19 mouse cellular contexts compared by ENCODE assay signal in genomic region chr1:127248433-127248832, GRCm38 (mm10). TPM values are rescaled to one million over a fixed set of nuclear protein-coding genes. Genes with fewer than 3 reads are reported as not detected.
DNase-seq lines count a peak whose midpoint lies in the region; ATAC-seq and TF ChIP-seq lines count a peak whose summit lies in the region.
"Had no signal": no experiment of that assay in that cellular context is flagged by ENCODE, and none has a peak within 500 bp of the region (broad histone marks: within the 10 kb centered on the region; RNA-seq: fewer than 3 reads in every experiment).

No protein-coding gene starts in this region.

- no peaks in the 10 kb centered on the region for H3K27me3 ChIP-seq in embryonic facial prominence, embryonic 14.5 days (replicated peaks; ENCODE audit: control insufficient read depth, insufficient read depth, low read length)
- H3K27me3 ChIP-seq in embryonic facial prominence, embryonic 10.5 days (replicated peaks; ENCODE audit: low read depth, poor library complexity, severe bottlenecking), result no peaks in the 10 kb centered on the region
- no peaks in the 10 kb centered on the region for H3K27me3 ChIP-seq in intestine, postnatal 0 days (replicated peaks; ENCODE audit: control insufficient read depth, insufficient read depth, low read length)
- H3K27me3 ChIP-seq in lung, embryonic 16.5 days (ENCODE audit: control insufficient read depth, insufficient read depth, low read depth, low read length), result no peaks in the 10 kb centered on the region
- no peaks in the 10 kb centered on the region for H3K27me3 ChIP-seq in stomach, embryonic 14.5 days (ENCODE audit: control insufficient read depth, insufficient read depth, low read length)
- H3K27me3 ChIP-seq: limb, embryonic 13.5 days; lung, embryonic 15.5 days; neural tube, embryonic 12.5 days; Patski had no signal

- H3K4me2 ChIP-seq in embryonic facial prominence, embryonic 14.5 days (ENCODE audit: low read depth, low read length), result no peak overlapping the region
- H3K4me2 ChIP-seq in intestine, postnatal 0 days (replicated peaks; ENCODE audit: low read depth), result no peak overlapping the region
- no peak overlapping the region for H3K4me2 ChIP-seq in lung, embryonic 16.5 days (ENCODE audit: low read depth, low read length)
- no peak overlapping the region for H3K4me2 ChIP-seq in stomach, embryonic 14.5 days (replicated peaks; ENCODE audit: low read depth, low read length)
- H3K4me2 ChIP-seq: hindbrain, embryonic 14.5 days; limb, embryonic 13.5 days; lung, embryonic 15.5 days; neural tube, embryonic 12.5 days had no signal

- WGBS in embryonic facial prominence, embryonic 14.5 days, result 53% methylated on average over 1 of the region's 1 CpGs
- WGBS in embryonic facial prominence, embryonic 10.5 days, result 87% methylated on average over 1 of the region's 1 CpGs
- WGBS in intestine, postnatal 0 days, result 9% methylated on average over 1 of the region's 1 CpGs
- 36% methylated on average over 1 of the region's 1 CpGs for WGBS in lung, embryonic 16.5 days
- WGBS in stomach, embryonic 14.5 days, result 38% methylated on average over 1 of the region's 1 CpGs

- ATAC-seq in embryonic facial prominence, embryonic 14.5 days (ENCODE audit: low read depth), result peak; percentile 78; the same call in 1 of the 2 replicates
- ATAC-seq in intestine, postnatal 0 days, result 0 out of 2 replicates have a peak, but pooled peaks have one; percentile 39
- ATAC-seq in lung, embryonic 16.5 days (ENCODE audit: low read depth), result peak; percentile 51; the same call in 1 of the 2 replicates
- ATAC-seq in stomach, embryonic 14.5 days (ENCODE audit: insufficient number of reproducible peaks, insufficient read depth, low FRiP score, low read depth), result peak; percentile 51; the same call in 1 of the 2 replicates
- no peak for ATAC-seq in CD4-positive, CD25-positive, alpha-beta regulatory T cell, adult 4 months
- ATAC-seq: Patski had no signal

- H3K4me3 ChIP-seq in embryonic facial prominence, embryonic 14.5 days (ENCODE audit: low read depth, low read length), result no peak overlapping the region
- no peak overlapping the region for H3K4me3 ChIP-seq in embryonic facial prominence, embryonic 10.5 days
- H3K4me3 ChIP-seq in intestine, postnatal 0 days (ENCODE audit: low read depth, low read length), result no peak overlapping the region
- H3K4me3 ChIP-seq in lung, embryonic 16.5 days (ENCODE audit: low read length), result no peak overlapping the region
- no peak overlapping the region for H3K4me3 ChIP-seq in stomach, embryonic 14.5 days (ENCODE audit: low read depth, low read length)
- H3K4me3 ChIP-seq: layer of hippocampus, adult 2 months; limb, embryonic 13.5 days; lung, embryonic 15.5 days; neural tube, embryonic 12.5 days had no signal

- no peaks in the 10 kb centered on the region for H3K4me1 ChIP-seq in embryonic facial prominence, embryonic 14.5 days (ENCODE audit: control insufficient read depth, insufficient read depth, low read length)
- no peaks in the 10 kb centered on the region for H3K4me1 ChIP-seq in embryonic facial prominence, embryonic 10.5 days
- peaks cover 9% of the 10 kb centered on the region for H3K4me1 ChIP-seq in intestine, postnatal 0 days (replicated peaks; ENCODE audit: control insufficient read depth, insufficient read depth, low read length)
- peaks cover 2% of the 10 kb centered on the region; the same call in 1 of the 2 replicates for H3K4me1 ChIP-seq in lung, embryonic 16.5 days (replicated peaks; ENCODE audit: control insufficient read depth, insufficient read depth, low read length)
- H3K4me1 ChIP-seq in stomach, embryonic 14.5 days (ENCODE audit: control insufficient read depth, insufficient read depth, low read length), result peaks cover 4% of the 10 kb centered on the region; the same call in 1 of the 2 replicates
- H3K4me1 ChIP-seq: neural tube, embryonic 12.5 days had no signal

- TF ChIP-seq CTCF in intestine, postnatal 0 days (IDR thresholded peaks at IDR 0.05; ENCODE audit: low read depth), result no peak

- no peak overlapping the region for H3K9ac ChIP-seq in embryonic facial prominence, embryonic 14.5 days (ENCODE audit: low read depth, low read length)
- H3K9ac ChIP-seq in intestine, postnatal 0 days (ENCODE audit: low read depth, low read length), result no peak overlapping the region
- H3K9ac ChIP-seq in lung, embryonic 16.5 days (ENCODE audit: low read length), result no peak overlapping the region
- H3K9ac ChIP-seq in stomach, embryonic 14.5 days (replicated peaks; ENCODE audit: low read depth, low read length), result no peak overlapping the region
- H3K9ac ChIP-seq: hindbrain, embryonic 14.5 days; limb, embryonic 13.5 days; lung, embryonic 15.5 days; neural tube, embryonic 12.5 days had no signal

- H3K27ac ChIP-seq in embryonic facial prominence, embryonic 14.5 days (replicated peaks; ENCODE audit: low read depth, low read length), result no peak overlapping the region
- no peak overlapping the region for H3K27ac ChIP-seq in embryonic facial prominence, embryonic 10.5 days (replicated peaks)
- no peak overlapping the region for H3K27ac ChIP-seq in intestine, postnatal 0 days (ENCODE audit: low read depth, low read length)
- no peak overlapping the region for H3K27ac ChIP-seq in lung, embryonic 16.5 days (ENCODE audit: low read length)
- no peak overlapping the region for H3K27ac ChIP-seq in stomach, embryonic 14.5 days (ENCODE audit: low read length)
- H3K27ac ChIP-seq: hindbrain, embryonic 14.5 days; layer of hippocampus, adult 2 months; limb, embryonic 13.5 days; lung, embryonic 15.5 days; neural tube, embryonic 12.5 days had no signal

- H3K9me3 ChIP-seq in embryonic facial prominence, embryonic 14.5 days (ENCODE audit: control insufficient read depth, low read length), result no peaks in the 10 kb centered on the region
- H3K9me3 ChIP-seq in embryonic facial prominence, embryonic 10.5 days, result no peaks in the 10 kb centered on the region
- no peaks in the 10 kb centered on the region for H3K9me3 ChIP-seq in intestine, postnatal 0 days (ENCODE audit: control insufficient read depth)
- no peaks in the 10 kb centered on the region for H3K9me3 ChIP-seq in lung, embryonic 16.5 days (ENCODE audit: control insufficient read depth, low read length)
- H3K9me3 ChIP-seq in stomach, embryonic 14.5 days (ENCODE audit: control insufficient read depth, low read depth, low read length), result no peaks in the 10 kb centered on the region
- H3K9me3 ChIP-seq: limb, embryonic 13.5 days; lung, embryonic 15.5 days; neural tube, embryonic 12.5 days had no signal

- DNase-seq in embryonic facial prominence, embryonic 14.5 days (ENCODE audit: low spot score), result peak; percentile 53
- DNase-seq in embryonic facial prominence, embryonic 10.5 days (ENCODE audit: low spot score), result no peak
- DNase-seq in frontal cortex, postnatal 14 days (ENCODE audit: low spot score in 2 of 2), result no peak
- DNase-seq in urinary bladder, postnatal 4 days (ENCODE audit: low spot score in 2 of 2), result no peak
- DNase-seq: adrenal gland, adult 2 months; cerebellum, adult 9-11 months; embryo, embryonic 11 days; retina, postnatal 1 day; spleen, adult 18-20 months had no signal

- H3K36me3 ChIP-seq in embryonic facial prominence, embryonic 14.5 days (ENCODE audit: control insufficient read depth, insufficient read depth, low read length), result no peaks in the 10 kb centered on the region
- H3K36me3 ChIP-seq in embryonic facial prominence, embryonic 10.5 days (replicated peaks), result peaks cover 7% of the 10 kb centered on the region; the same call in 1 of the 2 replicates
- 0 out of 2 replicates have a peak, but pooled peaks cover 5% of the 10 kb centered on the region for H3K36me3 ChIP-seq in intestine, postnatal 0 days (ENCODE audit: control insufficient read depth, insufficient read depth)
- H3K36me3 ChIP-seq in lung, embryonic 16.5 days (ENCODE audit: control insufficient read depth, insufficient read depth, low read length), result no peaks in the 10 kb centered on the region
- no peaks in the 10 kb centered on the region for H3K36me3 ChIP-seq in stomach, embryonic 14.5 days (ENCODE audit: control insufficient read depth, insufficient read depth, low read length)
- H3K36me3 ChIP-seq: lung, embryonic 15.5 days; neural tube, embryonic 12.5 days had no signal

RNA-seq across cellular contexts. Expression of gene Mgat5, which starts 43.6 kb away (rescaled TPM):
- polyA plus RNA-seq in embryonic facial prominence, embryonic 14.5 days (2014; fragmentation: Nextera tagmentation; extraction: Ambion mirVana), result 5.1 and 5.8 TPM in 2 replicates
- 4.9 TPM in 2 replicates for polyA plus RNA-seq in embryonic facial prominence, embryonic 10.5 days (2016; fragmentation: Nextera tagmentation; extraction: Ambion mirVana)
- 4.1 and 4.5 TPM in 2 replicates for polyA plus RNA-seq in intestine, postnatal 0 days (2015; fragmentation: Nextera tagmentation; extraction: Ambion mirVana)
- polyA plus RNA-seq in lung, embryonic 16.5 days (2015; fragmentation: Nextera tagmentation; extraction: Ambion mirVana), result 4.1 and 4.3 TPM in 2 replicates
- polyA plus RNA-seq in stomach, embryonic 14.5 days (2014; fragmentation: Nextera tagmentation; extraction: Ambion mirVana), result 8.9 and 9.5 TPM in 2 replicates
- 10 to 100 TPM; 14.3 to 21.6 TPM for polyA plus RNA-seq in CD4-positive, CD25-positive, alpha-beta regulatory T cell, adult 4 months (2017; shearing (Covaris generic))
